Comparison of ENCODE assay signal across 8 mouse cellular contexts in genomic region chr9:110781256-110781721, GRCm38 (mm10). TPM values are rescaled to one million over a fixed set of nuclear protein-coding genes. Genes with fewer than 3 reads are reported as not detected.
DNase-seq lines count a peak whose midpoint lies in the region; ATAC-seq and TF ChIP-seq lines count a peak whose summit lies in the region.

No protein-coding gene starts in this region.

- no peaks in the 10 kb centered on the region for H3K4me1 ChIP-seq in ES-Bruce4 (ENCODE audit: control insufficient read depth, insufficient read depth, low read length)
- H3K4me1 ChIP-seq in forebrain, embryonic 14.5 days (ENCODE audit: control insufficient read depth, insufficient read depth, low read length): peaks cover 3% of the 10 kb centered on the region; the same call in 1 of the 2 replicates
- H3K4me1 ChIP-seq in neural tube, embryonic 15.5 days: peaks cover 16% of the 10 kb centered on the region

- DNase-seq in forebrain, embryonic 14.5 days (ENCODE audit: low spot score): peak; percentile 93
- peak; percentile 98 to 99 for DNase-seq in heart, postnatal 14 days
- DNase-seq in layer of hippocampus, adult 11-12 months (ENCODE audit: low spot score): peak; percentile 94
- DNase-seq in lung, adult 18-20 months: peak; percentile 90 to 93
- DNase-seq in testis, postnatal 14 days (ENCODE audit: low spot score): peak; percentile 89

- no peaks in the 10 kb centered on the region for H3K36me3 ChIP-seq in ES-Bruce4 (ENCODE audit: control insufficient read depth, insufficient read depth, low read length, poor library complexity, severe bottlenecking)
- H3K36me3 ChIP-seq in forebrain, embryonic 14.5 days (ENCODE audit: control insufficient read depth, insufficient read depth, low read length): no peaks in the 10 kb centered on the region
- H3K36me3 ChIP-seq in neural tube, embryonic 15.5 days: no peaks in the 10 kb centered on the region

- TF ChIP-seq POLR2A in ES-Bruce4 (IDR thresholded peaks at IDR 0.05; ENCODE audit: insufficient read depth, low read length): no peak

- WGBS in forebrain, embryonic 14.5 days: under 1% methylated on average over 37 of the region's 43 CpGs
- WGBS in neural tube, embryonic 15.5 days: under 1% methylated on average over 43 of the region's 43 CpGs

- H3K27me3 ChIP-seq in ES-Bruce4 (ENCODE audit: control insufficient read depth, insufficient read depth, low read length, poor library complexity, severe bottlenecking): no peaks in the 10 kb centered on the region
- H3K27me3 ChIP-seq in forebrain, embryonic 14.5 days (replicated peaks; ENCODE audit: control insufficient read depth, insufficient read depth, low read length): 0 out of 2 replicates have a peak, but pooled peaks cover 5% of the 10 kb centered on the region
- peaks cover 3% of the 10 kb centered on the region; the same call in 1 of the 2 replicates for H3K27me3 ChIP-seq in neural tube, embryonic 15.5 days (replicated peaks)

- no peaks in the 10 kb centered on the region for H3K9me3 ChIP-seq in ES-Bruce4 (replicated peaks; ENCODE audit: control insufficient read depth, insufficient read depth, low read length, poor library complexity, severe bottlenecking)
- H3K9me3 ChIP-seq in forebrain, embryonic 14.5 days (replicated peaks; ENCODE audit: control insufficient read depth, low read length): no peaks in the 10 kb centered on the region
- no peaks in the 10 kb centered on the region for H3K9me3 ChIP-seq in neural tube, embryonic 15.5 days (replicated peaks)

- intact Hi-C loops in heart, postnatal 14 days (cut with DNase I): loop anchor here (1.0 to 10.0 kb wide), 8 partner anchors 22 to 370 kb away; partner anchors contain the start of gene Lrrc2

- H3K4me3 ChIP-seq in ES-Bruce4 (ENCODE audit: low read depth, low read length): peak overlapping the region; percentile 65
- H3K4me3 ChIP-seq in forebrain, embryonic 14.5 days (ENCODE audit: low read depth, low read length): peak overlapping the region; percentile 37
- peak overlapping the region; percentile 55 for H3K4me3 ChIP-seq in neural tube, embryonic 15.5 days (replicated peaks)

- H3K9ac ChIP-seq in ES-Bruce4 (ENCODE audit: low read depth, poor library complexity, severe bottlenecking): peak overlapping the region; percentile 72
- H3K9ac ChIP-seq in forebrain, embryonic 14.5 days (ENCODE audit: low read length): peak overlapping the region; percentile 71
- peak overlapping the region; percentile 79 for H3K9ac ChIP-seq in neural tube, embryonic 15.5 days (replicated peaks)

- no peak for TF ChIP-seq EP300 in ES-Bruce4 (IDR thresholded peaks at IDR 0.05; ENCODE audit: insufficient read depth, low read depth, low read length)

- peak overlapping the region; percentile 71 for H3K4me2 ChIP-seq in forebrain, embryonic 14.5 days (ENCODE audit: low read length)
- peak overlapping the region; percentile 82 for H3K4me2 ChIP-seq in neural tube, embryonic 15.5 days

- peak; percentile 90 for ATAC-seq in cerebellum, adult (ENCODE audit: insufficient number of reproducible peaks, low FRiP score, low TSS enrichment)
- peak; percentile 98 for ATAC-seq in forebrain, embryonic 14.5 days
- peak; percentile 97 for ATAC-seq in neural tube, embryonic 15.5 days (ENCODE audit: low FRiP score)

- TF ChIP-seq CTCF in ES-Bruce4 (IDR thresholded peaks at IDR 0.05; ENCODE audit: low read depth, low read length): peak; percentile 67

- H3K27ac ChIP-seq in ES-Bruce4 (ENCODE audit: insufficient read depth, low read length): no peak overlapping the region
- H3K27ac ChIP-seq in forebrain, embryonic 14.5 days (ENCODE audit: low read depth, low read length): peak overlapping the region; percentile 55; the same call in 1 of the 2 replicates
- H3K27ac ChIP-seq in neural tube, embryonic 15.5 days (replicated peaks): peak overlapping the region; percentile 87

RNA-seq across cellular contexts. Expression of gene Prss42, which starts 16.7 kb away (rescaled TPM):
- 8.7 and 11.0 TPM in 2 replicates for polyA plus RNA-seq in ES-Bruce4 (2011; ENCODE audit: insufficient read depth, insufficient read length, low read depth, missing spikeins)
- not detected in 2 replicates for polyA plus RNA-seq in forebrain, embryonic 14.5 days (2014; fragmentation: Nextera tagmentation; extraction: Ambion mirVana)
- not detected for total RNA-seq in heart, postnatal 14 days (2021)
- not detected in 2 replicates for polyA plus RNA-seq in neural tube, embryonic 15.5 days (2015; fragmentation: Nextera tagmentation; extraction: Ambion mirVana)

RNA-seq across cellular contexts. Expression of gene Prss44, which starts 32.5 kb away (rescaled TPM):
- polyA plus RNA-seq in ES-Bruce4 (2011; ENCODE audit: insufficient read depth, insufficient read length, low read depth, missing spikeins): 0.54 and 2.1 TPM in 2 replicates
- not detected in 2 replicates for polyA plus RNA-seq in forebrain, embryonic 14.5 days (2014; fragmentation: Nextera tagmentation; extraction: Ambion mirVana)
- not detected for total RNA-seq in heart, postnatal 14 days (2021)
- not detected in 2 replicates for polyA plus RNA-seq in neural tube, embryonic 15.5 days (2015; fragmentation: Nextera tagmentation; extraction: Ambion mirVana)

RNA-seq across cellular contexts. Expression of gene Pth1r, which starts 34.3 kb away (rescaled TPM):
- polyA plus RNA-seq in ES-Bruce4 (2011; ENCODE audit: insufficient read depth, insufficient read length, low read depth, missing spikeins): 3.4 and 4.6 TPM in 2 replicates
- 4.0 and 4.7 TPM in 2 replicates for polyA plus RNA-seq in forebrain, embryonic 14.5 days (2014; fragmentation: Nextera tagmentation; extraction: Ambion mirVana)
- 1 to 10 TPM; 9.1 TPM for total RNA-seq in heart, postnatal 14 days (2021)
- 12.9 and 17.0 TPM in 2 replicates for polyA plus RNA-seq in neural tube, embryonic 15.5 days (2015; fragmentation: Nextera tagmentation; extraction: Ambion mirVana)

RNA-seq across cellular contexts. Expression of gene Myl3, which starts 39.6 kb away (rescaled TPM):
- 2.2 and 4.1 TPM in 2 replicates for polyA plus RNA-seq in ES-Bruce4 (2011; ENCODE audit: insufficient read depth, insufficient read length, low read depth, missing spikeins)
- 0.33 TPM in 1 of 2 replicates, not detected in the other for polyA plus RNA-seq in forebrain, embryonic 14.5 days (2014; fragmentation: Nextera tagmentation; extraction: Ambion mirVana)
- total RNA-seq in heart, postnatal 14 days (2021): over 10,000 TPM; 11,266 to 12,112 TPM
- 1.9 and 4.1 TPM in 2 replicates for polyA plus RNA-seq in neural tube, embryonic 15.5 days (2015; fragmentation: Nextera tagmentation; extraction: Ambion mirVana)

RNA-seq across cellular contexts. Expression of gene Prss43, which starts 45.2 kb away (rescaled TPM):
- polyA plus RNA-seq in ES-Bruce4 (2011; ENCODE audit: insufficient read depth, insufficient read length, low read depth, missing spikeins): not detected in 2 replicates
- not detected in 2 replicates for polyA plus RNA-seq in forebrain, embryonic 14.5 days (2014; fragmentation: Nextera tagmentation; extraction: Ambion mirVana)
- not detected for total RNA-seq in heart, postnatal 14 days (2021)
- polyA plus RNA-seq in neural tube, embryonic 15.5 days (2015; fragmentation: Nextera tagmentation; extraction: Ambion mirVana): not detected in 2 replicates
